Mouse (Mus musculus): ENCODE measurements around the gene Mutyh. TPM values are rescaled to one million over a fixed set of nuclear protein-coding genes. Genes with fewer than 3 reads are reported as not detected.

Gene Mutyh
- polyA plus RNA-seq, 1 experiment from 2014 or later, result 9.9 TPM

DNA sequence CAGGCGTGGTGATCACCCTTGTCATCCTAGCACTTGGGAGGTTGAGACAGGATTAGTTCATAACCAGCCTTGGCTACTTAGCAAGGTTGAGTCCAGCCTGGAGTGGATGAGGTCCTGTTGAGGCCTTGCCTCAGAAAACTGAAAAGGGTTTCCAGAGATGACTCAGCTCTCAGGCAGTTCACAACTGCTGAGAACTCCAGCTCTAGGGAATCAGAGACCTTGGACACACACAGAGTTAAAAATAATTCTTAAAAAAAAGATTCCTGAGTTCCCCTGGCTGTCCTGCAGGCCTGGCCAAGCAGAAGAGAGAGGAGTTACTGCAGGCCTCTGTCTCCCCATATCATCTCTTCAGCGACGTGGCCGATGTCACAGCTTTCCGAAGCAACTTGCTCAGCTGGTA lies 7.8 kb downstream of the Mutyh start:
- Histone ChIP-seq H3K36me3 (ENCODE audit: control insufficient read depth, insufficient read depth) (no peaks in the 10 kb centered on the region), H3K4me1 (ENCODE audit: control insufficient read depth, insufficient read depth, low read length) (no peaks in the 10 kb centered on the region), H3K9me3 (replicated peaks; ENCODE audit: control insufficient read depth, low read length) (no peaks in the 10 kb centered on the region), H3K9ac (ENCODE audit: low read length) (no peak overlapping the region), H3K27ac (ENCODE audit: low read length) (no peak overlapping the region), H3K27me3 (ENCODE audit: control insufficient read depth, insufficient read depth, low read length) (peaks cover 4% of the 10 kb centered on the region), H3K4me2 (ENCODE audit: low read depth, low read length) (no peak overlapping the region), H3K4me3 (ENCODE audit: low read length) (no peak overlapping the region)
- WGBS, result 70% methylated on average over 5 of the region's 5 CpGs
- no peak for ATAC-seq (replicated peaks; ENCODE audit: extremely low read depth, insufficient read depth, low FRiP score)

DNA sequence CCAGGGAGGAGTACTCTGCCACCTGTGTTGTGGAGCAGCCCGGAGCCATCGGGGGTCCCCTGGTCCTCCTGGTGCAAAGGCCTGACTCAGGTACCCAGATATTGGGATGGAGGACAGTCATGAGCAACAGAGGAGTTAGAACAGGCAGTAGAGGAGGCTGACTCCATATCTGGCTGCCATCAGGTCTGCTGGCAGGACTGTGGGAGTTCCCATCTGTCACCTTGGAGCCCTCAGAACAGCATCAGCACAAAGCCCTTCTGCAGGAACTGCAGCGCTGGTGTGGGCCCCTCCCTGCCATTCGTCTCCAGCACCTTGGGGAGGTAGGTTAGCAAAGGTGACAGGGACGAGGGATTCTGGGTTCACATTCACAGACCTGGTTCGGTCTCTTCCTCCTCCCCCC lies 10.0 kb downstream of the Mutyh start:
- WGBS, result 88% methylated on average over 6 of the region's 6 CpGs
- H3K36me3 ChIP-seq (ENCODE audit: control insufficient read depth, insufficient read depth), result no peaks in the 10 kb centered on the region
- no peak overlapping the region for H3K4me2 ChIP-seq (ENCODE audit: low read depth, low read length)
- H3K4me3 ChIP-seq (ENCODE audit: low read length), result no peak overlapping the region
- H3K9ac ChIP-seq (ENCODE audit: low read length), result no peak overlapping the region
- H3K27me3 ChIP-seq (ENCODE audit: control insufficient read depth, insufficient read depth, low read length), result peaks cover 9% of the 10 kb centered on the region
- no peak overlapping the region for H3K27ac ChIP-seq (ENCODE audit: low read length)
- H3K9me3 ChIP-seq (replicated peaks; ENCODE audit: control insufficient read depth, low read length), result no peaks in the 10 kb centered on the region
- 0 out of 2 replicates have a peak, but pooled peaks cover 4% of the 10 kb centered on the region for H3K4me1 ChIP-seq (ENCODE audit: control insufficient read depth, insufficient read depth, low read length)
- no peak for ATAC-seq (replicated peaks; ENCODE audit: extremely low read depth, insufficient read depth, low FRiP score)

DNA sequence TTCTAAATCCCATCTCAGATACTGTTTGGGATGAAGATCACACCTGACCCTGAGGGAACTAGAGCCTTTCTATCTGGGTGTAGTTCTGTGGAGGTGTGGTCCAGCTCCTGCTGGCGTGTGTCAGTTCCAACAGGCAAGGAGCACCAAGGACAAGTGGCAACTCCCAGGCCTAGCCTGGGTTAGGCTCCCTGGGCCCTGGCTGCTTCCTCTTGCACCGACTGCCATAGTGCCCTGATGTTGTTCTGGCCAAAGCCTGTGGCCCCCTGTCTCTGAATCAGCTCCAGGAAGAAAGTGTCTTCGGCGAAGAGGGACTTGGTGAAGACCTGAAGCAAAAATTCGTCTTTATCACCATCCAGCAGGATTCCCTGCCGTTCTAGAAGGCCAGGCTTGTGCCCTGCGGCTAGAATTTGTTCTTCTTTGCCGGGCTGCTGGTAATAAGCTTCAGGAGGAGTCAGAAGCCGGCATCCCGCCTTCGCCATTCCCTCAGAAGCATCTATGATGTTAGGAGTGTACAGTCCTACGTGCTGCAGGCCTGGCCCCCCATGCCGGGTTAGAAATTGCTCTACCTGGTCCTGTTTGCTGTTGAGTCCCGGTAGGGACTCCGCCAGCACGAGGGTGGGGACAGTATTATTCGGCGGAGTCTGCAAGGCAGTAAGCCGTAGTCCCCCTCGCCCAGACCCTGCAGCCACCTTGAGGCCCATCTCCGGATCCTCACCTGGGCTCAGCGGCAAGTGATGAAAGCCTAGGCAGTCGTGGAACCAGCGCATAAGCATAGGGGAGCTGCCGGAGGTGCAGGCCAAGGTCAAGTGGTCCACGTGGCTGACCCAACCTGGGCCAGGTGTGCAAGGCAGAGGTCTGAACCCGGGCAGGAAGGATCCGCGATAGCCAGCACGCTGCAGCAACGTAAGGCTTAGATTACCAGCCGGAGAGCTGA lies 12.7 kb downstream of the Mutyh start:
- no peaks in the 10 kb centered on the region for H3K9me3 ChIP-seq (replicated peaks; ENCODE audit: control insufficient read depth, low read length)
- no peaks in the 10 kb centered on the region for H3K36me3 ChIP-seq (ENCODE audit: control insufficient read depth, insufficient read depth)
- WGBS, result 28% methylated on average over 32 of the region's 32 CpGs
- ATAC-seq (replicated peaks; ENCODE audit: extremely low read depth, insufficient read depth, low FRiP score), result no peak
- H3K27ac ChIP-seq (ENCODE audit: low read length), result no peak overlapping the region
- H3K4me1 ChIP-seq (ENCODE audit: control insufficient read depth, insufficient read depth, low read length), result peaks cover 11% of the 10 kb centered on the region; the same call in 1 of the 2 replicates
- peak overlapping the region; percentile 67 for H3K4me3 ChIP-seq (ENCODE audit: low read length)
- no peak overlapping the region; the same call in none of the 2 replicates for H3K9ac ChIP-seq (ENCODE audit: low read length)
- peak overlapping the region; percentile 99 for H3K4me2 ChIP-seq (ENCODE audit: low read depth, low read length)
- peaks cover 9% of the 10 kb centered on the region for H3K27me3 ChIP-seq (ENCODE audit: control insufficient read depth, insufficient read depth, low read length)

GRCm38 (mm10) chr4:116820902-116821693 lies 13.6 kb downstream of the Mutyh start:
- H3K27me3 ChIP-seq (ENCODE audit: control insufficient read depth, insufficient read depth, low read length), result peaks cover 9% of the 10 kb centered on the region
- H3K4me3 ChIP-seq (ENCODE audit: low read length), result peak overlapping the region; percentile 67
- H3K27ac ChIP-seq (ENCODE audit: low read length), result no peak overlapping the region
- no peaks in the 10 kb centered on the region for H3K9me3 ChIP-seq (replicated peaks; ENCODE audit: control insufficient read depth, low read length)
- ATAC-seq (replicated peaks; ENCODE audit: extremely low read depth, insufficient read depth, low FRiP score), result peak; percentile 69
- 1% methylated on average over 51 of the region's 51 CpGs for WGBS
- no peaks in the 10 kb centered on the region for H3K36me3 ChIP-seq (ENCODE audit: control insufficient read depth, insufficient read depth)
- H3K4me2 ChIP-seq (ENCODE audit: low read depth, low read length), result peak overlapping the region; percentile 99
- H3K4me1 ChIP-seq (ENCODE audit: control insufficient read depth, insufficient read depth, low read length), result peaks cover 14% of the 10 kb centered on the region; the same call in 1 of the 2 replicates
- peak overlapping the region; percentile 79 for H3K9ac ChIP-seq (ENCODE audit: low read length)

GRCm38 (mm10) chr4:116821694-116822016 lies 14.1 kb downstream of the Mutyh start, which contains the start of gene Hpdl:
Hpdl (minus strand) TSS chr4:116821707.
- Histone ChIP-seq H3K36me3 (ENCODE audit: control insufficient read depth, insufficient read depth) (no peaks in the 10 kb centered on the region), H3K4me1 (ENCODE audit: control insufficient read depth, insufficient read depth, low read length) (peaks cover 14% of the 10 kb centered on the region; the same call in 1 of the 2 replicates), H3K4me2 (ENCODE audit: low read depth, low read length) (peak within 1 kb of the TSS; percentile 99), H3K9ac (ENCODE audit: low read length) (peak within 1 kb of the TSS; percentile 79), H3K27me3 (ENCODE audit: control insufficient read depth, insufficient read depth, low read length) (peaks cover 9% of the 10 kb centered on the region), H3K4me3 (ENCODE audit: low read length) (peak within 1 kb of the TSS; percentile 67), H3K9me3 (replicated peaks; ENCODE audit: control insufficient read depth, low read length) (no peaks in the 10 kb centered on the region), H3K27ac (ENCODE audit: low read length) (no peak within 1 kb of the TSS)
- WGBS, result 11% methylated on average over 9 of the region's 9 CpGs
- ATAC-seq (replicated peaks; ENCODE audit: extremely low read depth, insufficient read depth, low FRiP score), result no peak

DNA sequence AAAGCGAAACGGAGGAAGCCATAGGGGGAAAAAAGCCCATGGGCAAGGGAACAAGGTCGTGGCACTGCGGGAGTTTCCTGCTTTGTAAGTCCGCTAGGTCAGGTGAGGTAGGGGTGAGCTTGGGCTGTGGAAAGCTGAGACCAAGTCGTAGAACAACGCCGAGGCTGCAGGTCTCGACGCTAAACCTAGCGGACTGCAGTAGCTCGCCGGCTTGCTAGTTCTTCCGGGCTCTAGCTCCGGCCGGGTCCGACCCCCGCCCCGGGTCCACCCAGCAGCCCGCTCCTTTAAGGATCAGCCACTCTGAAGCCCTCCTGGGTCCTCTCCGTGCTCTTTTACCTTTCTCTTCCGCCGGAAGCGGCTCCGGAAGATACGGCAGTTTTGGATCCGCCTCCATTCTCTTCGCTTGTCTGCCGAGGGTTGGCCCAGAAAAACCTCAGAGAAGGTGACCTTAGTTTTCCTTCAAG lies 17.1 kb downstream of the Mutyh start:
- ATAC-seq (replicated peaks; ENCODE audit: extremely low read depth, insufficient read depth, low FRiP score), result peak; percentile 61
- Histone ChIP-seq H3K4me3 (ENCODE audit: low read length) (peak overlapping the region; percentile 75), H3K9ac (ENCODE audit: low read length) (peak overlapping the region; percentile 87), H3K27ac (ENCODE audit: low read length) (peak overlapping the region; percentile 89), H3K36me3 (ENCODE audit: control insufficient read depth, insufficient read depth) (no peaks in the 10 kb centered on the region), H3K9me3 (replicated peaks; ENCODE audit: control insufficient read depth, low read length) (no peaks in the 10 kb centered on the region), H3K4me2 (ENCODE audit: low read depth, low read length) (peak overlapping the region; percentile 83), H3K4me1 (ENCODE audit: control insufficient read depth, insufficient read depth, low read length) (peaks cover 14% of the 10 kb centered on the region; the same call in 1 of the 2 replicates), H3K27me3 (ENCODE audit: control insufficient read depth, insufficient read depth, low read length) (peaks cover 9% of the 10 kb centered on the region)
- WGBS, result 2% methylated on average over 29 of the region's 29 CpGs

DNA sequence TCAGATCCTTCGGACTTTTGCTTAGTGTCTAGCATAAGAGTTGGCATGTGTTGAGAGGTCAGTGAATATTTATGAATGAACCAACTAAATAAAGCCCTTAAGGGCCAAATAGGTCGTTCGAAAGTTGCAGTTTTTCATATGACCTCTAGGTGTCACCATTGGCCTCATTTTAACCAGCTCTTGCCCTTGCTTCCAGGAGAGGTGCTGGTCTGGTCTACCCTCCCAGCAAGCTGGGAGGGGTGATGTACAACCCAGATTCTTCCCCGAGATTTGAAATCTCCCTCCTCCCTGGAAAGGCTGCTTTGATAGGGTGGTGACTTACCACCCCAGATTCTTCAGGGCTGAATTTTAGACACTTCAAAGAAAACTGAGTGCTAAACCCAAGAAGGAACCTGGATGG lies 20.3 kb downstream of the Mutyh start:
- no peak for ATAC-seq (replicated peaks; ENCODE audit: extremely low read depth, insufficient read depth, low FRiP score)
- no peak overlapping the region for H3K27ac ChIP-seq (ENCODE audit: low read length)
- no peak overlapping the region for H3K4me2 ChIP-seq (ENCODE audit: low read depth, low read length)
- H3K27me3 ChIP-seq (ENCODE audit: control insufficient read depth, insufficient read depth, low read length), result no peaks in the 10 kb centered on the region
- H3K4me3 ChIP-seq (ENCODE audit: low read length), result no peak overlapping the region
- peaks cover 10% of the 10 kb centered on the region; the same call in 1 of the 2 replicates for H3K4me1 ChIP-seq (ENCODE audit: control insufficient read depth, insufficient read depth, low read length)
- no peaks in the 10 kb centered on the region for H3K9me3 ChIP-seq (replicated peaks; ENCODE audit: control insufficient read depth, low read length)
- 0% methylated on average over 4 of the region's 4 CpGs for WGBS
- no peak overlapping the region for H3K9ac ChIP-seq (ENCODE audit: low read length)
- no peaks in the 10 kb centered on the region for H3K36me3 ChIP-seq (ENCODE audit: control insufficient read depth, insufficient read depth)

DNA sequence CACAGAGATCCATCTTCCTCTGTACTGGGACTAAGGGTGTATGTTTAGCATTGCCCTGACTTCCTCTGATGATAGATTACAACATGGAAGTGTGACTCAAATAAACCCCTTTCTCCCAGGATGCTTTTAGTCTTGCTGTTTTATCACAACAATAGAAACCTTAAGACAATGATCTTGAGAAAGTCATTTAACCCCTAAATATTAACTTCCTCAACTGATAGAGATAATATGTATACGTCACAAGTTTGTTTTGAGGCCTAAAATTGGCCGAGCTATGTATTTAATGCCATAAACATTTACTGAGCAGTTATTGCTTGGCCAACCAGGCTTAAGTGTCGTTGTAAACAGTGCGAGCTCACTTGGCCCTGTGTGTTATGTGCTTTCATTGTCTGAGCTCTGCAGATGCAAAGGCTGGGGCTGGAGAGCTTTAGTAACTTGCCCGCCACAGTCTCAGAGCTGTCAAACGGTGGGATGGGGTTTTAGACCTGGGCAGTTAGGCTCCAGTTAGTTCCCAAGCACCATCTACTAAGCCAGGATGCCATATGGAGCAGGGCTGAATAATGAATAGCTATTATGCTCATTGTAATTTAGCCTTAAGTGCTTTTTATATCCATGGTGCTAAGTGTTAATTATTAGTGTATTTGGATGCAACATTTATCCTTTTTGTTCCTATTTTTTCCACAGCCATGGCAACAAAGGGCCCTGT lies 22.0 kb downstream of the Mutyh start:
- no peak for ATAC-seq (replicated peaks; ENCODE audit: extremely low read depth, insufficient read depth, low FRiP score)
- no peak overlapping the region for H3K4me3 ChIP-seq (ENCODE audit: low read length)
- no peaks in the 10 kb centered on the region for H3K9me3 ChIP-seq (replicated peaks; ENCODE audit: control insufficient read depth, low read length)
- H3K27ac ChIP-seq (ENCODE audit: low read length), result no peak overlapping the region
- 66% methylated on average over 6 of the region's 6 CpGs for WGBS
- H3K36me3 ChIP-seq (ENCODE audit: control insufficient read depth, insufficient read depth), result no peaks in the 10 kb centered on the region
- peaks cover 5% of the 10 kb centered on the region; the same call in 1 of the 2 replicates for H3K4me1 ChIP-seq (ENCODE audit: control insufficient read depth, insufficient read depth, low read length)
- H3K4me2 ChIP-seq (ENCODE audit: low read depth, low read length), result no peak overlapping the region
- H3K9ac ChIP-seq (ENCODE audit: low read length), result no peak overlapping the region
- no peaks in the 10 kb centered on the region for H3K27me3 ChIP-seq (ENCODE audit: control insufficient read depth, insufficient read depth, low read length)
